Comparison of ENCODE assay signal across 9 mouse cellular contexts in genomic region chr4:134567377-134568226, GRCm38 (mm10). TPM values are rescaled to one million over a fixed set of nuclear protein-coding genes. Genes with fewer than 3 reads are reported as not detected.
DNase-seq lines count a peak whose midpoint lies in the region; ATAC-seq lines count a peak whose summit lies in the region.
"Had no signal": no experiment of that assay in that cellular context is flagged by ENCODE, and none has a peak within 500 bp of the region (broad histone marks: within the 10 kb centered on the region; RNA-seq: fewer than 3 reads in every experiment).

No protein-coding gene starts in this region.

- no peak for DNase-seq in lung, postnatal 25 days (ENCODE audit: low spot score)
- DNase-seq in cerebellum, adult 9-11 months, result peak; percentile 71
- DNase-seq in urinary bladder, adult 18-20 months (ENCODE audit: low spot score in 2 of 2), result no peak
- DNase-seq in left cerebral cortex, adult 18-20 months (ENCODE audit: low spot score in 2 of 2), result no peak

- peaks cover 3% of the 10 kb centered on the region; the same call in 1 of the 2 replicates for H3K4me1 ChIP-seq in lung, embryonic 16.5 days (replicated peaks; ENCODE audit: control insufficient read depth, insufficient read depth, low read length)
- peaks cover 35% of the 10 kb centered on the region for H3K4me1 ChIP-seq in hindbrain, embryonic 13.5 days (replicated peaks)
- peaks cover 5% of the 10 kb centered on the region for H3K4me1 ChIP-seq in midbrain, embryonic 16.5 days (ENCODE audit: control insufficient read depth, insufficient read depth, low read length)

- no peak overlapping the region for H3K4me2 ChIP-seq in lung, embryonic 16.5 days (ENCODE audit: low read depth, low read length)
- no peak overlapping the region for H3K4me2 ChIP-seq in hindbrain, embryonic 13.5 days
- H3K4me2 ChIP-seq in midbrain, embryonic 16.5 days (ENCODE audit: low read length), result no peak overlapping the region
- H3K4me2 ChIP-seq: heart, embryonic 11.5 days had no signal

- H3K36me3 ChIP-seq in lung, embryonic 16.5 days (ENCODE audit: control insufficient read depth, insufficient read depth, low read length), result no peaks in the 10 kb centered on the region; the same call in 1 of the 2 replicates
- peaks cover 22% of the 10 kb centered on the region for H3K36me3 ChIP-seq in hindbrain, embryonic 13.5 days
- H3K36me3 ChIP-seq in midbrain, embryonic 16.5 days (ENCODE audit: control insufficient read depth, insufficient read depth, low read length), result no peaks in the 10 kb centered on the region

- peak overlapping the region; percentile 40; the same call in 1 of the 2 replicates for H3K27ac ChIP-seq in lung, embryonic 16.5 days (ENCODE audit: low read length)
- H3K27ac ChIP-seq in hindbrain, embryonic 13.5 days, result peak overlapping the region; percentile 78
- peak overlapping the region; percentile 58 for H3K27ac ChIP-seq in midbrain, embryonic 16.5 days (ENCODE audit: low read length)

- no peaks in the 10 kb centered on the region for H3K9me3 ChIP-seq in lung, embryonic 16.5 days (ENCODE audit: control insufficient read depth, low read length)
- H3K9me3 ChIP-seq in hindbrain, embryonic 13.5 days, result no peaks in the 10 kb centered on the region
- H3K9me3 ChIP-seq in midbrain, embryonic 16.5 days (replicated peaks; ENCODE audit: control insufficient read depth, low read length, poor library complexity, severe bottlenecking), result no peaks in the 10 kb centered on the region

- WGBS in lung, embryonic 16.5 days, result 30% methylated on average over 19 of the region's 19 CpGs
- 24% methylated on average over 19 of the region's 19 CpGs for WGBS in hindbrain, embryonic 13.5 days
- WGBS in midbrain, embryonic 16.5 days, result 18% methylated on average over 19 of the region's 19 CpGs

- ATAC-seq in lung, embryonic 16.5 days (ENCODE audit: low read depth), result peak; percentile 69
- peak; percentile 70 for ATAC-seq in hindbrain, embryonic 13.5 days (ENCODE audit: low FRiP score)
- peak; percentile 78 for ATAC-seq in midbrain, embryonic 16.5 days
- ATAC-seq: Patski had no signal

- no peaks in the 10 kb centered on the region for H3K27me3 ChIP-seq in lung, embryonic 16.5 days (ENCODE audit: control insufficient read depth, insufficient read depth, low read depth, low read length)
- H3K27me3 ChIP-seq in hindbrain, embryonic 13.5 days, result peaks cover 4% of the 10 kb centered on the region; the same call in 1 of the 2 replicates
- H3K27me3 ChIP-seq in midbrain, embryonic 16.5 days (ENCODE audit: control insufficient read depth, insufficient read depth, low read depth, low read length), result no peaks in the 10 kb centered on the region
- H3K27me3 ChIP-seq: Patski had no signal

- no peak overlapping the region for H3K4me3 ChIP-seq in lung, embryonic 16.5 days (ENCODE audit: low read length)
- no peak overlapping the region for H3K4me3 ChIP-seq in hindbrain, embryonic 13.5 days
- no peak overlapping the region for H3K4me3 ChIP-seq in midbrain, embryonic 16.5 days (ENCODE audit: low read depth, low read length)

- H3K9ac ChIP-seq in lung, embryonic 16.5 days (ENCODE audit: low read length), result no peak overlapping the region
- H3K9ac ChIP-seq in hindbrain, embryonic 13.5 days, result 0 out of 2 replicates have a peak overlapping the region, but pooled peaks have one; percentile 19
- H3K9ac ChIP-seq in midbrain, embryonic 16.5 days (ENCODE audit: low read depth, low read length), result no peak overlapping the region

RNA-seq across cellular contexts. Expression of gene Selenon, which starts 15.6 kb away (rescaled TPM):
- 9.7 and 10.4 TPM in 2 replicates for polyA plus RNA-seq in lung, embryonic 16.5 days (2015; fragmentation: Nextera tagmentation; extraction: Ambion mirVana)
- 9.5 and 11.0 TPM in 2 replicates for polyA plus RNA-seq in hindbrain, embryonic 13.5 days (2015; fragmentation: Nextera tagmentation; extraction: Ambion mirVana)
- 6.7 and 9.2 TPM in 2 replicates for polyA plus RNA-seq in midbrain, embryonic 16.5 days (2015; fragmentation: Nextera tagmentation; extraction: Ambion mirVana)
- total RNA-seq in left cerebral cortex, adult 18-20 months (2021), result 10 to 100 TPM; 23.1 to 25.7 TPM

RNA-seq across cellular contexts. Expression of gene Mtfr1l, which starts 32.4 kb away (rescaled TPM):
- polyA plus RNA-seq in lung, embryonic 16.5 days (2015; fragmentation: Nextera tagmentation; extraction: Ambion mirVana), result 110 and 111 TPM in 2 replicates
- polyA plus RNA-seq in hindbrain, embryonic 13.5 days (2015; fragmentation: Nextera tagmentation; extraction: Ambion mirVana), result 160 and 163 TPM in 2 replicates
- polyA plus RNA-seq in midbrain, embryonic 16.5 days (2015; fragmentation: Nextera tagmentation; extraction: Ambion mirVana), result 169 and 175 TPM in 2 replicates
- total RNA-seq in left cerebral cortex, adult 18-20 months (2021), result 10 to 100 TPM; 65.3 to 66.0 TPM

RNA-seq across cellular contexts. Expression of gene Aunip, which starts 56.8 kb away (rescaled TPM):
- 14.5 and 15.7 TPM in 2 replicates for polyA plus RNA-seq in lung, embryonic 16.5 days (2015; fragmentation: Nextera tagmentation; extraction: Ambion mirVana)
- polyA plus RNA-seq in hindbrain, embryonic 13.5 days (2015; fragmentation: Nextera tagmentation; extraction: Ambion mirVana), result 2.6 and 2.8 TPM in 2 replicates
- 1.3 and 1.7 TPM in 2 replicates for polyA plus RNA-seq in midbrain, embryonic 16.5 days (2015; fragmentation: Nextera tagmentation; extraction: Ambion mirVana)
- under 1 TPM in 1 of 2 experiments, not detected in 1; 0.54 TPM for total RNA-seq in left cerebral cortex, adult 18-20 months (2021)
